Mouse (Mus musculus) liver, postnatal 0 days (tissue): ENCODE results near the gene Sox13. TPM values are rescaled to one million over a fixed set of nuclear protein-coding genes. Genes with fewer than 3 reads are reported as not detected.

Source experiments
- ATAC-seq: fragments of 200-750 bp; cut with Nextera tagmentation; 2 replicates; pipeline ENCODE4 v1.8.0; 2017; ENCODE audit warnings: mild to moderate bottlenecking, moderate library complexity
- DNase-seq: peaks from one replicate; pipeline ENCODE4 v3.0.0-alpha.2; 2016
- H3K27ac ChIP-seq: fragments of 300-500 bp; sonication (generic); 2 replicates; pipeline ENCODE4 v1.5.1; 2014; ENCODE audit warnings: antibody characterized with exemption, moderate library complexity, mild to moderate bottlenecking, low read depth
- H3K27me3 ChIP-seq: fragments of 300-500 bp; sonication (generic); 2 replicates; pipeline ENCODE4 v1.6.1; 2014; ENCODE audit warnings: low read length, control low read depth, mixed read lengths; ENCODE audit not compliant: insufficient read depth
- H3K36me3 ChIP-seq: fragments of 300-500 bp; sonication (generic); replicated peaks from 2 replicates; pipeline ENCODE4 v1.6.1; 2014; ENCODE audit warnings: mild to moderate bottlenecking, control low read depth, low read length, moderate library complexity, mixed read lengths; ENCODE audit not compliant: insufficient read depth
- H3K4me1 ChIP-seq: fragments of 300-500 bp; sonication (generic); 2 replicates; pipeline ENCODE4 v1.6.1; 2014; ENCODE audit warnings: antibody characterized with exemption, mild to moderate bottlenecking, control low read depth; ENCODE audit not compliant: insufficient read depth
- H3K4me2 ChIP-seq: fragments of 300-500 bp; sonication (generic); 2 replicates; pipeline ENCODE4 v1.6.1; 2014; ENCODE audit warnings: low read depth, mild to moderate bottlenecking, low read length, moderate library complexity, mixed read lengths
- H3K4me3 ChIP-seq: fragments of 300-500 bp; sonication (generic); 2 replicates; pipeline ENCODE4 v1.5.1; 2014; ENCODE audit warnings: low read depth, low read length
- H3K9ac ChIP-seq: fragments of 300-500 bp; sonication (generic); replicated peaks from 2 replicates; pipeline ENCODE4 v1.6.1; 2014; ENCODE audit warnings: mild to moderate bottlenecking, moderate library complexity
- H3K9me3 ChIP-seq: fragments of 300-500 bp; sonication (generic); 2 replicates; pipeline ENCODE4 v1.6.1; 2016; ENCODE audit warnings: mild to moderate bottlenecking, control low read depth, low read length, mixed read lengths
- CTCF ChIP-seq: sonication (generic); IDR thresholded peaks from 2 replicates; pipeline ENCODE4 v1.5.1; 2016; ENCODE audit warnings: antibody characterized with exemption, low read depth
- EP300 ChIP-seq: IDR thresholded peaks from 2 replicates; pipeline ENCODE4 v1.6.1; 2016; ENCODE audit warnings: antibody characterized with exemption, low read depth, mild to moderate bottlenecking
- WGBS: fragments of 180-500 bp; shearing (Covaris S2); extraction: QIAGEN DNeasy Blood & Tissue Kit; methylation state at CpG from one replicate; pipeline ENCODE4 v1.1.7; 2014; ENCODE audit not compliant: insufficient replicate concordance; 5-methylcytosine and 5-hydroxymethylcytosine counted together
- polyA plus RNA-seq: library from polyadenylated mRNA; unstranded; fragments of >200 nt; fragmentation: Nextera tagmentation; extraction: Ambion mirVana; gene quantifications from 2 replicates; pipeline ENCODE4 v1.2.1, GENCODE M21; 2015

The Sox13 gene
- polyA plus RNA-seq, 1 experiment from 2014 or later = 1.3 TPM

- H3K36me3 ChIP-seq = no peaks in the 10 kb centered on the region
- H3K27me3 ChIP-seq = no peaks in the 10 kb centered on the region
- DNase-seq = no peak
- ATAC-seq = no peak
- H3K4me2 ChIP-seq = no peak overlapping the region
- no peaks in the 10 kb centered on the region for H3K9me3 ChIP-seq
- 37% methylated on average over 13 of the region's 13 CpGs for WGBS
- H3K4me1 ChIP-seq = peaks cover 3% of the 10 kb centered on the region; the same call in 1 of the 2 replicates
- H3K9ac ChIP-seq = no peak overlapping the region
- no peak overlapping the region for H3K27ac ChIP-seq
- H3K4me3 ChIP-seq = no peak overlapping the region
- no peak for TF ChIP-seq EP300
- no peak for TF ChIP-seq CTCF
Measured at GRCm38 (mm10) chr1:133400014-133400725, 24.0 kb downstream of the Sox13 start.

GRCm38 (mm10) chr1:133397483-133398237, 26.5 kb downstream of the Sox13 start:
- no peak overlapping the region for H3K4me2 ChIP-seq
- H3K27ac ChIP-seq = 0 out of 2 replicates have a peak overlapping the region, but pooled peaks have one; percentile 3
- TF ChIP-seq CTCF = no peak
- no peak for TF ChIP-seq EP300
- DNase-seq (no peak), ATAC-seq (no peak)
- peaks cover 3% of the 10 kb centered on the region; the same call in 1 of the 2 replicates for H3K4me1 ChIP-seq
- H3K4me3 ChIP-seq = no peak overlapping the region
- no peaks in the 10 kb centered on the region for H3K9me3 ChIP-seq
- no peaks in the 10 kb centered on the region for H3K36me3 ChIP-seq
- H3K27me3 ChIP-seq = no peaks in the 10 kb centered on the region
- H3K9ac ChIP-seq = 0 out of 2 replicates have a peak overlapping the region, but pooled peaks have one; percentile 7
- WGBS = 35% methylated on average over 17 of the region's 17 CpGs

GRCm38 (mm10) chr1:133397094-133397482, 27.1 kb downstream of the Sox13 start:
- H3K4me1 ChIP-seq = peaks cover 3% of the 10 kb centered on the region; the same call in 1 of the 2 replicates
- no peak for TF ChIP-seq EP300
- no peak for TF ChIP-seq CTCF
- H3K36me3 ChIP-seq = no peaks in the 10 kb centered on the region
- 73% methylated on average over 5 of the region's 5 CpGs for WGBS
- ATAC-seq (no peak), DNase-seq (no peak)
- H3K4me3 ChIP-seq = no peak overlapping the region
- no peaks in the 10 kb centered on the region for H3K27me3 ChIP-seq
- H3K27ac ChIP-seq = no peak overlapping the region
- H3K4me2 ChIP-seq = no peak overlapping the region
- no peak overlapping the region for H3K9ac ChIP-seq
- no peaks in the 10 kb centered on the region for H3K9me3 ChIP-seq

GRCm38 (mm10) chr1:133396693-133397092, 27.5 kb downstream of the Sox13 start:
- Histone ChIP-seq H3K27me3 (no peaks in the 10 kb centered on the region), H3K9ac (no peak overlapping the region), H3K4me2 (no peak overlapping the region), H3K36me3 (no peaks in the 10 kb centered on the region), H3K27ac (no peak overlapping the region), H3K9me3 (no peaks in the 10 kb centered on the region), H3K4me3 (no peak overlapping the region), H3K4me1 (peaks cover 3% of the 10 kb centered on the region; the same call in 1 of the 2 replicates)
- ATAC-seq (no peak), DNase-seq (no peak)
- TF ChIP-seq EP300 (no peak), CTCF (no peak)
- 73% methylated on average over 5 of the region's 5 CpGs for WGBS

- DNase-seq (no peak), ATAC-seq (no peak)
- Histone ChIP-seq H3K9me3 (no peaks in the 10 kb centered on the region), H3K9ac (no peak overlapping the region), H3K4me1 (peaks cover 3% of the 10 kb centered on the region; the same call in 1 of the 2 replicates), H3K4me3 (no peak overlapping the region), H3K27ac (no peak overlapping the region), H3K4me2 (no peak overlapping the region), H3K27me3 (no peaks in the 10 kb centered on the region), H3K36me3 (0 out of 2 replicates have a peak, but pooled peaks cover 7% of the 10 kb centered on the region)
- TF ChIP-seq CTCF (no peak), EP300 (no peak)
- 64% methylated on average over 4 of the region's 4 CpGs for WGBS
Measured at GRCm38 (mm10) chr1:133394702-133395101, 29.5 kb downstream of the Sox13 start.

GRCm38 (mm10) chr1:133387539-133388268, 36.5 kb downstream of the Sox13 start:
- Histone ChIP-seq H3K27me3 (no peaks in the 10 kb centered on the region), H3K36me3 (0 out of 2 replicates have a peak, but pooled peaks cover 10% of the 10 kb centered on the region), H3K4me3 (no peak overlapping the region), H3K9me3 (no peaks in the 10 kb centered on the region), H3K9ac (no peak overlapping the region), H3K27ac (no peak overlapping the region), H3K4me1 (0 out of 2 replicates have a peak, but pooled peaks cover 4% of the 10 kb centered on the region), H3K4me2 (no peak overlapping the region)
- ATAC-seq = no peak
- 79% methylated on average over 19 of the region's 19 CpGs for WGBS
- TF ChIP-seq EP300 (no peak), CTCF (no peak)
- DNase-seq = no peak
